Mouse (Mus musculus) B cell, adult 2 months (primary cell): ENCODE data around the gene Usp39.

Experiments
- DNase-seq, 2 experiments: peaks; one replicate each; pipeline ENCODE4 v3.0.0; 2022

The Usp39 gene

DNA sequence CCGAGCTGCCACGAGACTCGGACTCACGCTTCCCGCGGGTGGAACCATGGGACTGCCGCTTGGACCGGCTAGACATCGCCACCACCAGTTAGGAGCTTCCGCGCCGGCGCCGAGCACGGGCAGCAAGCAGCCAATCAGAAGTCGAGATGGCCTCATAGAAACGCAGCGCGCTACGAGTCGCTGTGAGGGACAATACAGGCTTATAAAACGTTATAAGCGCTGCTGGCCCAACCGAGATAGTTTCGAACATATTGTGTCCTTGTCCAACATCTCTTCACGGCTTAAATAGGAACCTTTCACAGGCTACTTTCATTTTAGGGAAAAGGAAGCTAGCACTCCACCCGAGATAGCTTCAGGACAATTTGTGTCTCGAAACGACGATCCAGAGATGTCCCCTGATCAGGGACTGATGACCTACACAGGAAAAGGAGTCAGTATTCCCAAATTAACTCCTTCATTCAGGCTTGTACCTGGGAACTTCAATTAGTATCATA is at the start of gene Usp39:
Gene Usp39 (minus strand): TSS at position 111 of the 494 bp plus-strand sequence.
- peak; percentile 85 for DNase-seq

DNA sequence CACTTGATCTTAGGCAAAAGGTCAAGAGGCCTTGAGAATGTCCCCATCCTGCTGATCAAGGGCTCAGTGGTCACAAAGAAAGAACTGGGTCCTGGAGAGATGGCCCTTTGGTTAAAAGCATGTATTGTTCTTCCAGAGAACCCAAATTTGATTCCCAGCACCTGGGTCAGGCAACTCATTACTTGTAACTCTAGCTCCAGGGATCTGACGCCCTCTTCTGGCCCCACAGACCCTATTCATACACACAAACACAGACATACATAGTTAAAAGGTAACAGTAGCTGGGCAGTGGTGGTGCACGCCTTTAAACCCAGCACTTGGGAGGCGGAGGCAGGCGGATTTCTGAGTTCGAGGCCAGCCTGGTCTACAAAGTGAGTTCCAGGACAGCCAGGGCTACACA is 47.4 kb upstream of the Usp39 start:
- no peak for DNase-seq

DNA sequence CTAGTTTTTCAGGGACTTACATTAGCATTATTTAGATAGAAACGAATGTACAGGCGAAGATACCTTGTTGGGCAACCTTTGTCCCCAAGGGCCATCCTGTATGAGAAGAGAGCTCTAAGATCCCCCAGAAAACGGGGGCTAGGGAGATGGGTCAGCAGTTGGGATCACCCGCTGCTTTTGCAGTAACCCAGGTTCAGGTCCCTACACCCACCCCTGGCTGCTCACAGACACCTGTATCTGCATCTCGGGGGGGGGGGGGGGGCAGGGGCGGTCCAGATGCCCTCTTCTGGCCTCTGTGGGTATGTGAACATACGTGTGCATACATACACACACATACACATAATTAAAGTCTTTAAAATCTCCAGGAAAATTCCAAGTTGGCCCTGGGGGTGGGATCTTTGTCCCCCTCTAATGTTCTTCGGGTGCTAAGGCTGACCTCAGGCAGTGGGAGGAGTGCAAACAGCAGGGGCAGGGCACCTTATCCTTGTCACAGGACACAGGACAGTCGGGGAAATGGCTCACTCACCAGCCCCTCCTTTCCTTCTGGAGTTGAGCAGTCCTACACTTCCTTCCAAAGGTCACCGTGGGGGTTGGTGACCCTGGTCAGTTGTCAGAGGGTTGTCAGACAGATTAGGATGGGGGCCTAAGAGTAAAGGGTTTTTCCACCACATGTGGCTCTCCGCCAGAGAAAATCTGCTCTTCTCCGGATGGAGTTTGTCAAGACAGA is 46.0 kb upstream of the Usp39 start:
- DNase-seq, result peak; percentile 46 to 55

DNA sequence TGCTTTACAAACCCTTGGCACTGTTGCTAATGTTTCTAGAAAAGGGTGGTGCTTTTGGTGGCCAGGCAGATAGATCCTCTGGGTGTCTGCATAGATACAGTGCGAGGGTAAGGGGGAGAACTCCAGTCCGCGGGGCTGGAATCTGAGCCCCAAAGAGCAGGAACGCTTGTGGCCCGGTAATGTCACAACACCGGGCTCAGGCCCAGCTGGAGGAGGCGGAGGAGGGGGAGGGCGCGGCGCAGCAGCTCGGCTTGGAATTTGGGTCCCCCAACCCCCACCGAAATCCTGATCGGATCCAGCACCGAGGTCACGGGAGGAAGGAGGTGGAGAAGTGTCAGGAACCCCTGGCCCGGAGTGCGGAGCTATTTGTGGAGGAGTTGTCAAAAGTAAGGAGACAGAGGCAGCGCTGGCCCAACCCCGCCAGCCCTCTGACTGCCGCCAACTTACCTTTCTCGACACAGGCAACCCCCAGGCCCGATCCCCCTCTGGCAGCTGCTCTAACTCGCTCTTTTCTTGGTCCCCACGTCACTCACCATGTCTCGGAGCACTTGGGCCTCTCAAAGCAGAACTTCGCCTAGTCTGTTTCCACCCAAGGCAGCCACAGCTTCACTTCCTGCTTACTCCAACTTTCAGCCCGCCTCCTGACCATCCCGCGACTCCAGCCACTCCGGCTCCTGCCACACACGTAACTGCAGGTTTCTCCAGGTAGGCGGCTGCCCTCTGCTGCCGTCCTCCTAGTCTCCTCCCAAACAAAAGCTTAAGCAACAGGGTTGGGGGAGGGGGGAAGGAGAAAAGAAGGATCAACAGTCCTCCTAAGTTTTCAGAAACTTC is 45.2 kb upstream of the Usp39 start, which contains the start of gene Vamp8:
Gene Vamp8 (minus strand): TSS at position 763 of the 831 bp plus-strand sequence.
- peak; percentile 74 to 76 for DNase-seq

DNA sequence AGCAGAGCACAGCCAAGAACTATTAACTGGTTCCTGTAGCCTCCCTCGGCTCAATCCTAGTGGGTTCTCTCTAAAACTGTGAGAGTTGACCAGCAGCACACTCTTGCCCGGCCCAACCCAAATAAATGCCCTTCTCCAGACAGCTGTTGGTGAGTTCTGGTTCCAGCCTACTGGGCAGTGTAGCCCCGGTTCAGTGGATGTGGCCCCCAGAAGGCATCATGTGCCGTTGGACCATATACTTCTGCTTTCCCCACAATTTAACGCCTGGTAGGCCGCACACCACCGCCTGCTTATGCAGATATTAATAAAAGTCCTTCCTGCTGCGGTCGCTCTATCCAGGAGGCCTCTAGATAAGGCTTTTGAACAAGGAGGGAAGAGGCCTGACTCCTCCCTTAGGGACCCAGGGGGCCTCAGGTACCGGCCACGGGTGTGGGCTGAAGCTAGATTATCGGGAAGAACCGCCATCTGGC is 44.5 kb upstream of the Usp39 start:
- DNase-seq, result peak in 1 of 2 experiments; percentile 77

DNA sequence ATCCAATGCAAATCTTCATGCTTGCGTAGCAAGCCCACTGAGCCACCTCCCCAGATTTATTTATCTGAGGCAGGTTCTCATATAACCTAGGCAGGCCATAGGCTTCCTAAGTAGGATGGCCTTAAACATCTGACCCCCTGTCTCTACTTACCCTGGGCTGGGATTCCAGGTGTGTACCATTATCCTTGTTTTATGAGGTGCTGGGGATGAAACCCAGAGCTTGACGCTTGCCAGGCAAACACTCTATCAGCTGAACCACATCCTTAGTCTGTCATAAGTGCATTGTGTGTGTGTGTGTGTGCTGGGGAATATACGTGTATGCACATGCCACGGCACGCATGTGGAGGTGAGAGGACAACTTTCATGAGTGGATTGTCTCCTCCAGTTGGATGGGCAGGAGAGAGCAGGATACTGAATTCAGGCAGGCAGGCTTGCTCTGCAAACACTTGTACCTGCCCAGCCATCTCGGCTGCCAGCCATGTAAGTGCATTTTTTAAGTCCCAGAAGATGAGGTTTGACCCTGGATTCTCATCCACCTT is 43.9 kb upstream of the Usp39 start:
- no peak for DNase-seq

DNA sequence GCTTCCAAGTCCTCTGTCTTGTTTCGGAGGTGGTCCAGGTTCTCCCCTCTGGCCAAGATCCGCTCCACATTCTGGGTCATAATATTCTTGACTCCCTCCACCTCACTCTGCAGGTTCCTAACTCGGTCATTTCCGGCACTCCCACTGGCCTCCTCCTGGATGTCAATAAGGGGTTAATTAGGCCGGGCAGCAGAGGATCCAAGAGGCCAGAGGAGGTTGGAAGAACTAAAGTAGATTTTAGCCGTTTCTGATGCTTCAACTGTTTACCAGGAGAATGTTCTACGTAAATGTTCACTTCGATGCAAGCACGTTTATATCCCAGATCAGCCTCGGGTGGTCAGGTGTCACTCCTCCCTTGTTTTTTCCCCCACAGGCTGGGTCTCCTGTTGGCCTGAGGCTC is 43.3 kb upstream of the Usp39 start:
- DNase-seq, result no peak

DNA sequence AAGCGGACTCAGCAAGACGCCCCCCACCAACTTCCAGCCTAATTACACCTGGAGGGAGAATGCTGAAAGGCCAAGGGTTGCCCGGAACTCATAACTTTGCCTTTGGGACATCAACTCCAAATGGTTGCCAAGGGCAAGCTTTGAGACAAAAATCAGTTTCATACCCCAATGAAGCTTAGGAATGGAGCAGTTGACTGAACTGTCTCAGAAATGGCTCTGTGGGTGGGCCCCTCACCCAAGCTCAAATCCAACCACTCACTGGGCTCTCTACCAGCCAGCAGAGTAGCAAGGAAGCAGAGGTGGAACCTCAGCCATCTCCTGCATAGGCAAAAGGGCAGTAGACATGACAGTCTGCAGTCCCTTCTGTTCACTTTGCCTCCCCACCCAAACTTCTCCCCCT is 42.8 kb upstream of the Usp39 start:
- no peak for DNase-seq

DNA sequence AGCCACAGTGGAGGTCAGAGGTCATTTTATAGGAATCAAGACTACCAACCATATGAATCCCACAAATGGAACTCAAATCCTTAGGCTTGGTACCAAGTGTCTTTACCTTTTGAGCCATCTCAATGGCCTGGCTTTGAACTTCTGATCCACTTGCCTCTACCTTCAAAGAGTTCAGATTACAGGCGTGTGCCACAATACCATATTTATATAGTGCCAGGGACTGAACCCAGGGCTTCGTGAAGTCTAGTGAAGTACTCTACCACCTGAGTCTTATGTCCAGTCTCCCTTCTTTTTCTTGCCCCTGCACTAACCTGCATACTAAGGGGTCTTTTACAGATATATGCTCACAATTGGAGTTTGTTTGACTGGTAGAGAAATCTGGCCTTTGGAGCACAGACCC is 41.6 kb upstream of the Usp39 start:
- DNase-seq, result no peak

DNA sequence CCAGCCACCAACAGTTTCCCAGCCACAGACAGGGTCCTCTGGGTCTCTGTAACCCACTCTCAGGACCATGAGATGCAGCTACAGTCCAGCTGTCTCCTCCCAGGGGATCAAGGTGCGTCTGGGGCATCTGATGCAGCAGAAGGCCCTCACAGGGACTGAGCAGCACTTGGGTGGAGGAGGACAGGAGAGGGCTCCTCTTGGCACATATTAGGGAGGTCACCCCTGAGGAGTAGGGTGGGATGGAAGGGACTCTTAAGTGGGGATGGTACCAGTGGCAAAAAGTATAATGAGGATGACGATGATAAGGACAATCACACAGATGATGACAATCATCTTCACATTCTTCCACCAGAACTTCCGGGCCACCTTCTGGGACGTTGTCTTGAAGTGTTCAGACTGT is 40.3 kb upstream of the Usp39 start:
- no peak for DNase-seq

DNA sequence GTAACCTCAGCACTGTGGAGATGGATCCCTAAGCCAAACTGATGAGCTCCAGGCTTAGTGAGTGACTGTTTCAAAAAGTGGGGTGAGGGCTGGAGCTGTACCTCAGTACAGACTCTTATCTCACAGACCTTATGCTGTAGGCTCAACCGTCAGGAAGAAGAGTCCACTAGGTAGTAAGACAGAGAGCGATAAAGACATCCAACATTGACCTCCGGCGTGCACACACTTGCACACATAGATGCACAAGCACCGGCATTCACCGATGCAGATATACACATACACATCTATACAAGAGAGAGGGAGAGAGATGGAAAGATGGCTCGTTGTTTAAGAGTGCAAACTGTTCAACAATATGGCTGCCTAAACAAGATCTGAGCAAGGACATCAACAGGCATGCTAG is 39.0 kb upstream of the Usp39 start:
- no peak for DNase-seq

DNA sequence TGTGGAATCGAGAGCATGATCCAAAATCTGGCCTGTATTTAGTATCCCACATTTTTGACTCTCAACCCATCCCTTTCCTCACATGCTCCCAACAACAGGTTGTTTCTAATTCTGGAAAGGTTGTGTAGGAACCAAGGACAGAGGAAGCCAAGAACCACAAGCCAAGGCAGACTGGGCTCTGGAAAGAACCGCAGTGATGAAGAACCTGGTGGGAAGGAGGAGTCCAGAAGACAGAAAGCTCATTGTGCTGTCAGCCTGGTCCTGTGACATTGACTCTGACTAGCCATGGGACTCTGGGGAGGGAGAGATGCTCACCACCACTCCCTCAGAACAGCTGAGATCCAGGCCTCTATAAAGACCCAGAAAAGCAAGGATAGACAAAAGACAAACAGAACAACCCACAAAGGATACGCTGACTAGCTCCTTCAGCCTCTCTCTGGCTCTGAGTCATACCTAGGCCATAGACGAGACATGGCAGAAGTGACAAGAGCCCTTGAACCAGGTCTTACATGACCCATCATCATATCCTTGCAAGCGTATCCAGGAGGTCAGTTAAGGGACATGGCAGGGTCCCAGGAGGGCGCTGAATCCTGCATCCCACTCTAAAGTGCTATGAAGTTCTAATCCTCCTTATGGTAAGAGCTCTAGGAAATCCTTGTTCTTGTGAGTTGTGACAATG is 38.3 kb upstream of the Usp39 start:
- DNase-seq, result no peak

DNA sequence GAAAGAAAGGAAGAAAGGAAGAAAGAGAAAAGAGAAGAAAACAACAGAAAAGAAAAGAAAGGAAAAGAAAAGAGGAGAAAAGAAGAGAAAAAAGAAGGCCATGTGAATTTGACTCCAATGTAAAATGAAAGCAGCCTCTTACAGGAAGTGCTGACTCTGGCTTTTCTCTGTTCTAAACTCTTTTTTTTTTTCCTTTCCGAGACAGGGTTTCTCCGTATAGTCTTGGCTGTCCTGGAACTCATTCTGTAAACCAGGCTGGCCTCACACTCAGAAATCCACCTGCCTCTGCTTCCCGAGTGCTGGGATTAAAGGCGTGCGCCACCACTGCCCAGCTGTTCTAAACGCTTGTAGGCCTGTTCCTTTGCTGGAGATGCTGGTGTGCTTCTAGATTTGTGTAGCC is 37.5 kb upstream of the Usp39 start:
- no peak for DNase-seq

DNA sequence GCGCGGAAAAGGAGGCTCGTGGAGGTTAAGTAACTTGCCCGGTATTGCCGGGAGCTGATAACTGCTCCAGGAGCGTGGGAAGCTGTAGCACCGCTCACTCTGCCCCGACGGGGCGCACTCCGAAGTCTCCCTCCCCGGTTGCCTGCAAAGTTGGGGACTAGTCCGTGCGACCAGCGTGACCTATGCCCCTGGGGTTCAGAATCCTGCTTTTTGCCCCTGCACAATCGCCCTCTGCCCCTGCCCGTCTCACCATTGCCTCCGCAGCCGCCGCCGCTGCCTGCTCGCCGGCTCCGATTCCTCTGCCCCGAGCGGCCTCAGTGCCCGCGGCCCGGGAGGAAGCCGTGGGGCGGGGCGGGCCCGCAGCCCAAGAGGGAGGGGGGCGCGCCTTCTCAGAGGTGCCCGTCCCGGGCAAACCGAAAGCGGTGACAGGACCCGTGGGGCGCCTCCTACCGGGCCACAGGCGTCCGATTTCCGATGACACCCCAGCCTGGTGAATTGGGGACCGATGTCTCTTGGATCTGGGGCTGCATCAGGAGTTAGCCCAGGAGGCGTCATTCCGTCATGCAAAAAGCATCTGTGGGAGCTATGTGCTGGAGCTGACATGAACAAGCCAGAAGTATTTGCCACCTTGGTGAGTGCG is 35.3 kb upstream of the Usp39 start, which contains the start of gene Vamp5:
Gene Vamp5 (minus strand): TSS at position 338 of the 640 bp plus-strand sequence.
- peak; percentile 92 to 93 for DNase-seq

DNA sequence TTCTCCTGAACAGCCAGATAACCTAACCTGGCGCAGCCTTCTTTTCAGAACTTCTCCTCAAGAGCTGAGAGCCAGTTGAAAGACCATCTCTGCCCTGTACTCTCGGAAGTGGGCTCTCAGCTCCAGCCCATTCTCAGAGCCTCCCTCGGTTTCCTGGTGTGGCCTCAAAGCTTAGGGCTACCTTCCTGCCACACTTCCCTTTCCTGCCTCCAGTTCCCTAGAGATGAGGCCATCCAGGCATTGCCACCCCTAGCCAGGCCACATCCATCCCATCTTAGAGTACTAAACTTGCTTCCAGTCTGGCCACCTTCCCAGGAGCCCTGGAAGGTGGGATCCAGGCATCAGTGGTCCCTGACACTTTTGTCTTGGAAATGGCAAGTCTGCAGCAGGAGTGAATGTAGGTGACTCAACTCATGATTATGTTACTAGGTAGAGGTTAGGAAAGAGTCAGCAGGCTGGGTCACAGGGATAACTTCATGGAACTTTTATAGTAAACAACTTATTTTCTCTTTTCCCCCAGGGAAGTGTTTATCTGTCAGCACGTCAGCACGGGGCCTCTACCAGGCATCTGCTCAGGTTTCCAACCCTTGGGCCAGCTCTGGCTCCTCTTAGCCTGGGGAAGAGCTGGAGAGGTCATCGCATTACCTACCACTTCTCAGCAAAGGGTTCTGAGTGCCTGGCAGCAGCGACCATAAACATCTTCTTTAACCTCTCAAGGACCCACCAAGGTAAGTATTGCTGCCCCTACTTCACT is 34.6 kb upstream of the Usp39 start:
- peak in 1 of 2 experiments; percentile 19 for DNase-seq

DNA sequence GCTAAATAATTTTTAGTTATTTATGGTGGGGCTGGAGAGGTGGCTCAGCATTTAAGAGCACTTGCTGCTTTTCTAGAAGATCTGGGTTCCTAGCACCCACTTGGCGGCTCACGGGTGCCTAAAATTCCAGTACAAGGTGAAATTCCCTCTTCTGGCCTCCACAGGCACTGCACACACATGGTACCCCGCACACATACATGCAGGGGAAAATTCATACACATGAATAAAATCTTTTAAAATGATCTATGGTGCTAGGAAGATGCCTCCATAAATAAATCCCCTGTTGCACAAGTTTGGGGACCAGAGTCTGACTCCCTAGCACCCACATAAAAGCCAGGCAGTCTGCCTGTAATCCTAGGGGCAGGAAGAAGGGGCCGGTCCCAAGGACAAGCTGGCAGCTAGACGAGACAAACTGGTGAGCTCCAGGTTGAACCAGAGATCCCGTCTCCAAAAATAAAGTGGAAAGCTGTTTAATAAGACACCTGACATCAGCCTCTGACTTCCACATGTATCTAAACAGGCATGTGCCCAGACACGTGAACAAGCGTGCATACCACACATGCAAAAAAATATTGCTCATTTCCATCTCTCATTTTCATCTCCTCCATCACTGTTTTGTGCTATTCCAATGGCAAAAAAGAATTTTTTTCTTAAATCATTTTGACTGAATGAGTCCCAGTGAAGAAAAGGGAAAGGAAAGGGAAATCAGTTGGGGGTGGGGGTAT is 33.7 kb upstream of the Usp39 start:
- no peak for DNase-seq

DNA sequence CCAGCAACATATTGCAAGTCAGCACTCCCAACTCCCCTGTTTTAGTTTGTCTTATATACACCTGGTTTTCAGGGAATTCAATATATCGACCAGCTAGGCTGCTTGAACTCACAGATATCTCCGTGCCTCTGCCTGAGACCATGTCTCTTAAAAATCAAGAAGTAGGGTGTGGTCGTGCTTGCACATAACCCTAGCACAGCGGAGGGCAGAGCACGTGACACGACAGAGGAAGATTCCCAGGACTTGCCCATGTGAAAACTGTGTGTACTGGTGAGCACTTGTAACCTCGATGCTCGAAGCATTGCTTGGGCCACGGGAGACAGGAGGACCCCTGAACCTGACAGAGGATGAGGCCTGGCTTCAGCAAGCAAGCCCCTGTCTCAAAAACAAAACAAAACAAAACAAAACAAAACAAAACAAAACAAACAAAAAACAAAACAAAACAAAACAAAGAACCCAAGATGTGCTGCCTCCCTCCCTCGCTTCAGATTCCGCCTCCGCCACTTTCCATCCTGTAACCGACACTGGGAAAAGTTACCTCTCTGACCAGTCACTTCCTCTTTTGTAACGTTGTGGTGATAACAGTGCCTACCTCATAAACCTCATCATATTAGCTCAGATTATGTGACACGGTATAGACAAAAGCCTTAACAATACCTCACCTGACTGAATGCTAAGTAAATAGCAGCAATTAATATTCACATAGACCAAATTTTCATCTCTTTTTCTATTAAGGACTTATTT is 30.0 kb upstream of the Usp39 start:
- DNase-seq, result peak; percentile 40 to 46

DNA sequence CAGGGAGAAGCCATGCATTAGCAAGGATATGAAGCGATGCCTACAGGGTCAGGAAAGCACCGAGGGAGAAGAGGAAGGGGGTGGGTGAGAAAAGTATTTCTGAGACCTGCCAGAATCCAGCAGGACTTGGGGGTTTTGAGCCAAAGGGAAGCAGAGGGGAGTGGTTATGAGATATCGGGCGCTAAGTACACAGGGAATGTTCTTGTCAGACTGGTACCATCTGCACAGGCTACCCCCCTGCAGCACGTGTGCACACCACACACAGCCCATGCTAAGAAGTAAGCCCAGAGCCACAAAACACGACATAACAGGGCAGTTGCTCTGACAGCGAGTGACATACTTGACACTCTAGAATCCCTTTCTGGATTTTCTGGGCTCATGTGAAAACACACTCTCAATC is 29.2 kb upstream of the Usp39 start:
- DNase-seq, result no peak

DNA sequence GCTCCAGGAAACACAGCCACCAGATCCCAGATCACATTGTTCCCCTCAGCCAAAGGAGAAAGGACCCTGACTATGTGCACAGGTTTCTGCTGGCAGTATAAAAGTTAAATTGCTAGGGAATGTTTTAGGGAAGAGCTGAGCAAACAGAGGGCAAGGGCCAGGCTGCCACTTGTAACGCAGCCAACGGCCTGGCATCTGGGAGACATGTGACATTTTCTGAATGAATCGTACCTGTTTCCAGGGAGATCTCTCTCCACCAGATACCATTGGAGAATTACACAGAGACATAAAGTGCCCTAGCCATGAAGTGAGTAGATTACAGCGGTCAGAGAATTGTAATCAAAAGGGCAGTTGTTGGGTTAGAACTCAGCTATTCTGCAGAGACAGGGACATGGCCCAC is 28.2 kb upstream of the Usp39 start:
- DNase-seq, result no peak

DNA sequence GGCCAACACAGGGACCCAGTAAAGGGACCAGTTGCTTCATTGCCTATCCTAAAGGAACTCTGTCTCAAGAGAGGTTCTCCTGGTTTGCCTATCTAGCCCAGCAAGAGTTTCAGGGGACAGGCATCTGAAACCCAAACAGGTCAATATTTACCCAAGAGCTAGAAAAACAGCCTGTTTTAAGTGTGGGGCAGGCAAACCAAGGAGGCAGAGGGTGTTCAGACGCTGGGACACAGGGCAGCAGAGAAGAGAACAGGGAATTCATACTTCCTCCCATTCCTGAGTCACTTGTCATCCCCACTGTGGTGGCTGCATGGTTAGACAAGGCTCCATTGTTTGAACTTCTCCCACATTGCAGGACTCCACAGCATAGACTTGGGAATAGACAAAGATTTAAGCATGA is 26.6 kb upstream of the Usp39 start:
- no peak for DNase-seq
